ENCODE assay signal across 21 mouse cellular contexts in genomic region chr1:77279566-77279965, GRCm38 (mm10).
DNase-seq lines count a peak whose midpoint lies in the region; ATAC-seq and TF ChIP-seq lines count a peak whose summit lies in the region.
"Had no signal": no experiment of that assay in that cellular context is flagged by ENCODE, and none has a peak within 500 bp of the region (broad histone marks: within the 10 kb centered on the region; RNA-seq: fewer than 3 reads in every experiment).

No protein-coding gene starts in this region.

- no peak overlapping the region for H3K4me3 ChIP-seq in kidney, embryonic 16.5 days (ENCODE audit: low read length)
- H3K4me3 ChIP-seq in lung, postnatal 0 days (ENCODE audit: low read depth, low read length): no peak overlapping the region
- H3K4me3 ChIP-seq in intestine, embryonic 16.5 days (ENCODE audit: low read length): no peak overlapping the region
- no peak overlapping the region for H3K4me3 ChIP-seq in forebrain, embryonic 11.5 days (ENCODE audit: low read depth, low read length)
- H3K4me3 ChIP-seq in heart, adult 2 months: no peak overlapping the region
- H3K4me3 ChIP-seq: hindbrain, embryonic 12.5 days; layer of hippocampus, adult 2 months; midbrain, embryonic 13.5 days; myocyte had no signal

- H3K27me3 ChIP-seq in kidney, embryonic 16.5 days (ENCODE audit: insufficient read depth, low read length): no peaks in the 10 kb centered on the region
- no peaks in the 10 kb centered on the region for H3K27me3 ChIP-seq in lung, postnatal 0 days (replicated peaks; ENCODE audit: insufficient read depth, low read length)
- H3K27me3 ChIP-seq in intestine, embryonic 16.5 days (replicated peaks; ENCODE audit: control insufficient read depth, insufficient read depth, low read length): no peaks in the 10 kb centered on the region
- H3K27me3 ChIP-seq in forebrain, embryonic 11.5 days (ENCODE audit: control insufficient read depth, insufficient read depth, low read length): no peaks in the 10 kb centered on the region
- H3K27me3 ChIP-seq in heart, adult 2 months (ENCODE audit: control insufficient read depth, insufficient read depth, low read length): no peaks in the 10 kb centered on the region
- H3K27me3 ChIP-seq: hindbrain, embryonic 12.5 days; midbrain, embryonic 13.5 days had no signal

- H3K9me3 ChIP-seq in kidney, embryonic 16.5 days (ENCODE audit: low read length): no peaks in the 10 kb centered on the region
- no peaks in the 10 kb centered on the region for H3K9me3 ChIP-seq in lung, postnatal 0 days (ENCODE audit: low read length)
- no peaks in the 10 kb centered on the region for H3K9me3 ChIP-seq in intestine, embryonic 16.5 days (ENCODE audit: control insufficient read depth, low read length)
- no peaks in the 10 kb centered on the region for H3K9me3 ChIP-seq in forebrain, embryonic 11.5 days (ENCODE audit: control insufficient read depth, low read length)
- H3K9me3 ChIP-seq: hindbrain, embryonic 12.5 days; midbrain, embryonic 13.5 days had no signal

- no peak overlapping the region for H3K9ac ChIP-seq in kidney, embryonic 16.5 days (replicated peaks; ENCODE audit: low read length)
- no peak overlapping the region for H3K9ac ChIP-seq in lung, postnatal 0 days (replicated peaks; ENCODE audit: low read depth)
- H3K9ac ChIP-seq in intestine, embryonic 16.5 days (ENCODE audit: low read depth, low read length): no peak overlapping the region
- no peak overlapping the region for H3K9ac ChIP-seq in forebrain, embryonic 11.5 days (ENCODE audit: low read length)
- no peak overlapping the region for H3K9ac ChIP-seq in heart, adult 2 months (ENCODE audit: low read depth, low read length)
- H3K9ac ChIP-seq: forebrain, postnatal 0 days; hindbrain, embryonic 12.5 days; midbrain, embryonic 13.5 days had no signal

- no peak overlapping the region for H3K27ac ChIP-seq in kidney, embryonic 16.5 days (ENCODE audit: low read length)
- H3K27ac ChIP-seq in lung, postnatal 0 days (ENCODE audit: low read length): no peak overlapping the region
- H3K27ac ChIP-seq in intestine, embryonic 16.5 days (ENCODE audit: low read length): no peak overlapping the region
- no peak overlapping the region for H3K27ac ChIP-seq in forebrain, embryonic 11.5 days (ENCODE audit: low read depth, low read length)
- H3K27ac ChIP-seq in heart, adult 2 months: no peak overlapping the region
- H3K27ac ChIP-seq: hindbrain, embryonic 12.5 days; layer of hippocampus, adult 2 months; midbrain, embryonic 13.5 days had no signal

- no peaks in the 10 kb centered on the region for H3K36me3 ChIP-seq in kidney, embryonic 16.5 days (ENCODE audit: insufficient read depth, low read length)
- no peaks in the 10 kb centered on the region for H3K36me3 ChIP-seq in lung, postnatal 0 days (ENCODE audit: insufficient read depth, low read length)
- no peaks in the 10 kb centered on the region for H3K36me3 ChIP-seq in intestine, embryonic 16.5 days (ENCODE audit: control insufficient read depth, insufficient read depth, low read length)
- H3K36me3 ChIP-seq in forebrain, embryonic 11.5 days (ENCODE audit: control insufficient read depth, insufficient read depth, low read length): no peaks in the 10 kb centered on the region
- no peaks in the 10 kb centered on the region for H3K36me3 ChIP-seq in heart, adult 2 months (ENCODE audit: control insufficient read depth, insufficient read depth, low read length)
- H3K36me3 ChIP-seq: hindbrain, embryonic 12.5 days; midbrain, embryonic 13.5 days had no signal

- H3K79me2 ChIP-seq in heart, adult 2 months (replicated peaks; ENCODE audit: control insufficient read depth, insufficient read depth, low read length): no peaks in the 10 kb centered on the region

- DNase-seq in kidney, adult 18-20 months: peak; percentile 26
- DNase-seq in lung, postnatal 36 days: peak; percentile 3
- no peak for DNase-seq in lung, postnatal 0 days (ENCODE audit: low spot score)
- DNase-seq in skeletal muscle tissue, adult 2 months (ENCODE audit: low read depth, low spot score): peak; percentile 11
- DNase-seq in forebrain, embryonic 11.5 days (ENCODE audit: low spot score): no peak
- DNase-seq in heart, adult 2 months: no peak
- DNase-seq: cerebellum, postnatal 14 days; embryo, embryonic 11 days; forebrain, postnatal 0 days; heart, postnatal 10 days; layer of hippocampus, postnatal 36 days; lung, adult 2 months; lung, postnatal 4 days; thymus, adult 18-20 months had no signal

- no peak for TF ChIP-seq CTCF in lung, postnatal 0 days (IDR thresholded peaks at IDR 0.05)
- no peak for TF ChIP-seq CTCF in heart, adult 2 months (IDR thresholded peaks at IDR 0.05)

- H3K4me2 ChIP-seq in kidney, embryonic 16.5 days (replicated peaks; ENCODE audit: low read depth, low read length): no peak overlapping the region
- H3K4me2 ChIP-seq in lung, postnatal 0 days (replicated peaks; ENCODE audit: low read depth, low read length): no peak overlapping the region
- H3K4me2 ChIP-seq in intestine, embryonic 16.5 days (ENCODE audit: low read depth, low read length): no peak overlapping the region
- H3K4me2 ChIP-seq in forebrain, embryonic 11.5 days (ENCODE audit: low read depth, low read length, severe bottlenecking): no peak overlapping the region
- H3K4me2 ChIP-seq: heart, embryonic 11.5 days; hindbrain, embryonic 12.5 days; midbrain, embryonic 13.5 days had no signal

- H3K4me1 ChIP-seq in kidney, embryonic 16.5 days (ENCODE audit: insufficient read depth, low read length): peaks cover 7% of the 10 kb centered on the region; the same call in 1 of the 2 replicates
- no peaks in the 10 kb centered on the region for H3K4me1 ChIP-seq in lung, postnatal 0 days (ENCODE audit: insufficient read depth, low read depth, low read length)
- H3K4me1 ChIP-seq in intestine, embryonic 16.5 days (ENCODE audit: control insufficient read depth, insufficient read depth, low read length): no peaks in the 10 kb centered on the region
- H3K4me1 ChIP-seq in forebrain, embryonic 11.5 days (replicated peaks; ENCODE audit: control insufficient read depth, insufficient read depth, low read length): peaks cover 3% of the 10 kb centered on the region; the same call in 1 of the 2 replicates
- no peaks in the 10 kb centered on the region for H3K4me1 ChIP-seq in heart, adult 2 months (ENCODE audit: control insufficient read depth, insufficient read depth, low read length)
- H3K4me1 ChIP-seq: hindbrain, embryonic 12.5 days; midbrain, embryonic 13.5 days had no signal

- no peak for TF ChIP-seq POLR2A in heart, adult 2 months (IDR thresholded peaks at IDR 0.05; ENCODE audit: insufficient read depth, low read depth, low read length)

- ATAC-seq in kidney, embryonic 16.5 days (ENCODE audit: low FRiP score, low TSS enrichment): no peak
- ATAC-seq in lung, postnatal 0 days: no peak
- ATAC-seq in intestine, embryonic 16.5 days: peak; percentile 81; the same call in 1 of the 2 replicates
- no peak for ATAC-seq in forebrain, embryonic 11.5 days (replicated peaks; ENCODE audit: low FRiP score)
- ATAC-seq: forebrain, postnatal 0 days; midbrain, embryonic 13.5 days had no signal

- no peak for TF ChIP-seq EP300 in lung, postnatal 0 days (IDR thresholded peaks at IDR 0.05)
- TF ChIP-seq EP300 in heart, adult 2 months (IDR thresholded peaks at IDR 0.05; ENCODE audit: insufficient read depth, low read depth, low read length): no peak

- intact Hi-C loops in heart, adult 2 months (cut with DNase I): no loop called here

- WGBS in kidney, embryonic 16.5 days: 44% methylated on average over 7 of the region's 7 CpGs
- 50% methylated on average over 7 of the region's 7 CpGs for WGBS in lung, postnatal 0 days
- WGBS in intestine, embryonic 16.5 days: 55% methylated on average over 7 of the region's 7 CpGs
- WGBS in forebrain, embryonic 11.5 days: 71% methylated on average over 7 of the region's 7 CpGs
- WGBS in heart, adult 2 months: 84% methylated on average over 7 of the region's 7 CpGs

Comparison
In these comparisons a context has a peak if more than half of its experiments do, and no peak if none do; other contexts are left out.
1. DNase-seq: peak in kidney, adult 18-20 months (single experiment), lung, postnatal 36 days (single experiment) and skeletal muscle tissue, adult 2 months (single experiment); none in lung, postnatal 0 days (single experiment), forebrain, embryonic 11.5 days (single experiment) and heart, adult 2 months (0 of 2).